Mouse (Mus musculus) lung, postnatal 0 days (tissue): ENCODE measurements around the gene Trnt1. TPM values are rescaled to one million over a fixed set of nuclear protein-coding genes. Genes with fewer than 3 reads are reported as not detected.

ENCODE experiments used
- ATAC-seq: fragments of 200-750 bp; cut with Nextera tagmentation; 2 replicates; pipeline ENCODE4 v1.8.0; 2017; ENCODE audit warnings: moderate library complexity
- DNase-seq: peaks from one replicate; pipeline ENCODE4 v3.0.0-alpha.2; 2016; ENCODE audit warnings: low spot score
- H3K27ac ChIP-seq: fragments of 300-500 bp; sonication (generic); 2 replicates; pipeline ENCODE4 v1.5.1; 2014; ENCODE audit warnings: antibody characterized with exemption, mild to moderate bottlenecking, low read length, mixed read lengths
- H3K27me3 ChIP-seq: fragments of 300-500 bp; sonication (generic); replicated peaks from 2 replicates; pipeline ENCODE4 v1.6.1; 2014; ENCODE audit warnings: low read length, mixed read lengths; ENCODE audit not compliant: insufficient read depth
- H3K36me3 ChIP-seq: fragments of 300-500 bp; sonication (generic); 2 replicates; pipeline ENCODE4 v1.6.1; 2014; ENCODE audit warnings: low read length, mixed read lengths; ENCODE audit not compliant: insufficient read depth
- H3K4me1 ChIP-seq: fragments of 300-500 bp; sonication (generic); 2 replicates; pipeline ENCODE4 v1.6.1; 2014; ENCODE audit warnings: antibody characterized with exemption, low read depth, low read length, mixed read lengths; ENCODE audit not compliant: insufficient read depth
- H3K4me2 ChIP-seq: fragments of 300-500 bp; sonication (generic); replicated peaks from 2 replicates; pipeline ENCODE4 v1.6.1; 2014; ENCODE audit warnings: low read depth, mild to moderate bottlenecking, low read length, moderate library complexity, mixed read lengths
- H3K4me3 ChIP-seq: fragments of 300-500 bp; sonication (generic); 2 replicates; pipeline ENCODE4 v1.5.1; 2014; ENCODE audit warnings: low read depth, low read length
- H3K9ac ChIP-seq: fragments of 300-500 bp; sonication (generic); replicated peaks from 2 replicates; pipeline ENCODE4 v1.6.1; 2014; ENCODE audit warnings: low read depth, mild to moderate bottlenecking
- H3K9me3 ChIP-seq: fragments of 300-500 bp; sonication (generic); 2 replicates; pipeline ENCODE4 v1.6.1; 2016; ENCODE audit warnings: low read length, mixed read lengths
- CTCF ChIP-seq: IDR thresholded peaks from 2 replicates; pipeline ENCODE4 v1.5.1; 2016; ENCODE audit warnings: antibody characterized with exemption, mild to moderate bottlenecking
- EP300 ChIP-seq: IDR thresholded peaks from 2 replicates; pipeline ENCODE4 v1.6.1; 2016; ENCODE audit warnings: antibody characterized with exemption, mild to moderate bottlenecking, control low read depth
- whole genome bisulfite sequencing: fragments of 180-500 bp; shearing (Covaris S2); extraction: QIAGEN DNeasy Blood & Tissue Kit; methylation state at CpG from one replicate; pipeline ENCODE4 v1.1.7; 2014; 5-methylcytosine and 5-hydroxymethylcytosine counted together
- polyA plus RNA-seq: library from polyadenylated mRNA; unstranded; fragments of >200 nt; fragmentation: Nextera tagmentation; extraction: Ambion mirVana; gene quantifications from 2 replicates; pipeline ENCODE4 v1.2.1, GENCODE M21; 2015

The Trnt1 gene
- polyA plus RNA-seq, 1 experiment from 2014 or later = 36.1 TPM

GRCm38 (mm10) chr6:106748887-106749388 lies 20.0 kb upstream of the Trnt1 start, which contains the start of gene Il5ra:
Gene Il5ra (minus strand): TSS chr6:106749037.
- H3K27me3 ChIP-seq = no peaks in the 10 kb centered on the region
- WGBS = 50% methylated on average over 6 of the region's 6 CpGs
- H3K9me3 ChIP-seq = no peaks in the 10 kb centered on the region
- no peak within 1 kb of the TSS for H3K4me3 ChIP-seq
- TF ChIP-seq EP300 (no peak), CTCF (no peak)
- H3K27ac ChIP-seq = no peak within 1 kb of the TSS
- no peaks in the 10 kb centered on the region for H3K36me3 ChIP-seq
- DNase-seq (no peak), ATAC-seq (no peak)
- no peaks in the 10 kb centered on the region for H3K4me1 ChIP-seq
- no peak within 1 kb of the TSS for H3K4me2 ChIP-seq
- H3K9ac ChIP-seq = no peak within 1 kb of the TSS

GRCm38 (mm10) chr6:106750291-106750690 lies 18.6 kb upstream of the Trnt1 start:
- H3K4me1 ChIP-seq = no peaks in the 10 kb centered on the region
- H3K36me3 ChIP-seq = no peaks in the 10 kb centered on the region
- no peaks in the 10 kb centered on the region for H3K9me3 ChIP-seq
- TF ChIP-seq EP300 (no peak), CTCF (no peak)
- no peaks in the 10 kb centered on the region for H3K27me3 ChIP-seq
- no peak overlapping the region for H3K9ac ChIP-seq
- 78% methylated on average over 7 of the region's 7 CpGs for WGBS
- H3K27ac ChIP-seq = no peak overlapping the region
- no peak overlapping the region for H3K4me3 ChIP-seq
- H3K4me2 ChIP-seq = no peak overlapping the region
- no peak for ATAC-seq
- no peak for DNase-seq

- Histone ChIP-seq H3K9me3 (no peaks in the 10 kb centered on the region), H3K4me3 (no peak overlapping the region), H3K27me3 (no peaks in the 10 kb centered on the region), H3K27ac (no peak overlapping the region), H3K4me2 (no peak overlapping the region), H3K36me3 (no peaks in the 10 kb centered on the region), H3K4me1 (no peaks in the 10 kb centered on the region), H3K9ac (no peak overlapping the region)
- TF ChIP-seq CTCF (no peak), EP300 (no peak)
- ATAC-seq (no peak), DNase-seq (no peak)
- WGBS = 73% methylated on average over 3 of the region's 3 CpGs
These were observed 10.6 kb upstream of the Trnt1 start for GRCm38 (mm10) chr6:106758299-106758698.

- Histone ChIP-seq H3K27ac (no peak overlapping the region), H3K9ac (no peak overlapping the region), H3K4me1 (no peaks in the 10 kb centered on the region), H3K27me3 (no peaks in the 10 kb centered on the region), H3K9me3 (no peaks in the 10 kb centered on the region), H3K36me3 (no peaks in the 10 kb centered on the region), H3K4me3 (no peak overlapping the region), H3K4me2 (no peak overlapping the region)
- WGBS = 70% methylated on average over 3 of the region's 3 CpGs
- ATAC-seq (no peak), DNase-seq (no peak)
- no peak for TF ChIP-seq EP300
- TF ChIP-seq CTCF = no peak
These were observed 8.3 kb upstream of the Trnt1 start for GRCm38 (mm10) chr6:106760473-106761218.

- H3K9ac ChIP-seq = no peak overlapping the region
- no peaks in the 10 kb centered on the region for H3K27me3 ChIP-seq
- H3K4me2 ChIP-seq = no peak overlapping the region
- H3K4me3 ChIP-seq = no peak overlapping the region
- no peak overlapping the region for H3K27ac ChIP-seq
- TF ChIP-seq CTCF (no peak), EP300 (no peak)
- no peaks in the 10 kb centered on the region for H3K9me3 ChIP-seq
- no peaks in the 10 kb centered on the region for H3K36me3 ChIP-seq
- ATAC-seq = no peak
- WGBS = 52% methylated on average over 1 of the region's 1 CpGs
- DNase-seq = no peak
- H3K4me1 ChIP-seq = no peaks in the 10 kb centered on the region
These were observed 7.4 kb upstream of the Trnt1 start for GRCm38 (mm10) chr6:106761486-106761885.

- TF ChIP-seq CTCF (no peak), EP300 (no peak)
- no peak for ATAC-seq
- no peak for DNase-seq
- no peak overlapping the region for H3K9ac ChIP-seq
- no peak overlapping the region for H3K4me3 ChIP-seq
- peaks cover 6% of the 10 kb centered on the region; the same call in 1 of the 2 replicates for H3K4me1 ChIP-seq
- no peak overlapping the region for H3K27ac ChIP-seq
- no peaks in the 10 kb centered on the region for H3K27me3 ChIP-seq
- no peaks in the 10 kb centered on the region for H3K9me3 ChIP-seq
- WGBS = 77% methylated on average over 1 of the region's 1 CpGs
- no peaks in the 10 kb centered on the region for H3K36me3 ChIP-seq
- no peak overlapping the region for H3K4me2 ChIP-seq
These were observed 3.0 kb upstream of the Trnt1 start for GRCm38 (mm10) chr6:106765892-106766291.
